Mouse (Mus musculus) mature B cell (primary cell): ENCODE measurements around the gene Gstk1.

ENCODE experiments used
- in situ Hi-C: fragments of 300-500 bp; cut with MboI; formaldehyde crosslinking; loops from 2 replicates; pipeline ENCODE4 v1.14.3; 2019

The Gstk1 gene

GRCm38 (mm10) chr6:42265391-42266330, 19.9 kb downstream of the Gstk1 start:
- in situ Hi-C loops = no loop called here

DNA sequence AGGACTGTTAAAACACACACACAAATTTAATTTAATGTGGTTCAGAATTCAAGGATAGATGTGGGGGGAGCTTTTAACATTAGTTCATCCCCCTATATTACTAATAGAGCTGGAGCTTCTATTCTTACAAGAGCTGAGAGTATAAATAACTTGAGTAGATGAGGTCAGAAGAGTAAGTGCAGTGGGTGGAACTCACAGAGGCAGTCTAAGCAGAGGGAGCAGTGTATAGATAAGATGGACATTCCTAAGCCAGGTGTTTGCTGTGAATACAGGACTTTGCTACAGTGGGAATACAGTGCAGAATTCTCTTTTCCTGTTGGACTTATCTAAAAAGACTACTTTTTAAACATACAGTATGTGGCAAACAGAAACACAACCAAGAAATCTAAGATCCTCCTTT, 25.1 kb downstream of the Gstk1 start:
- in situ Hi-C loops = no loop called here

GRCm38 (mm10) chr6:42276151-42276550, 30.4 kb downstream of the Gstk1 start:
- in situ Hi-C loops = no loop called here

DNA sequence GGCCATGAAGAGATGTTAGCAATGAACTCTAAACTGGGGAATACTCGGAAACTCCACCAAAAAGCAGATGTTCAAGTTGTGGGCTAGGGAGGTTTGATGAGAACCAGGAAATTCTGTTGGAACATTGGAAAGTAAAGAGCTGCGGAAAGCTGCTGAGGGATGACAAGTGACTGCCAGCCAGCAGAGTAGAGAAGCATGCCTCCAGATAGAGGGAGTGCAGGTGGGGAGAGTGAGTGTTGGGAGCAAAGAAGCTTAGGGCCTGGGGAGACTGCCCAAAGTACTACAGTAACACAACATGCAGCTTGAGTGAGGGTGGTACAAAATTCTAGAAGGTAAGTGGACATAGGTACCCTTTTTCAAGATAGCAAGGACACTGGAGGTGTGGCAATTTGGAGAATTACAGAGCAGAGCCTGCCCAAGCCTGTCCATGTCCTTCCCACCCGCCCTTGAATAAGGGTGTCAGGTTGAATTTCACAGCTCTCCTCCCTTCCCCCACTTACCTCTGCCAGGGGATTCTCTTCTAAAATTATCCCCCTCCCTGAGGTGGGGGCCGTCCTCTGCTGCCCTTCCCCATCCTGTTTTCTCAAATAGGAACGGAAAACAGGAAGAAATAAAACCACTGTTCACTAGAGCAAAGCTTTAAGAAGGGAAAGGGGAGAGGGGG, 37.3 kb downstream of the Gstk1 start:
- in situ Hi-C loops = no loop called here

GRCm38 (mm10) chr6:42286448-42286847, 40.7 kb downstream of the Gstk1 start, which contains the start of gene Clcn1:
TSS of gene Clcn1 (plus strand) at chr6:42286685.
- in situ Hi-C loops = no loop called here

DNA sequence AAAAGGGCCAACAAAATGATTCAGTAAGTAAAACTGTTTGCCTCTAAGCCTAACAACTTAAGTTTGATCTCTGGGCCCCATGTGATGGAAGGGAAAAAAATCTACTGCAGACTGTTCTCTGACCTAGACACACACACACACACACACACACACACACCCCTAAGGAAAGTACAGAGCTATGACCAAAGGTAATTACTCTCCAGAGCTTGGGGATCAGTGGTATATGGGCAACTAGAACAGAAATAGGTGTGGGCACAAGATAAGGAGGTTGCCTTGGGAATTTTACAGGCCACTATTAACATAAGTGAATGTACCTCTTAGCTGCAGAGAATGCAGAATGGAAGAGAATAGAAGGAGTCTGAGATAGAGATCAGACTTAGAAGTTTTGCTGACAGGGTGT, 41.8 kb downstream of the Gstk1 start:
- in situ Hi-C loops = no loop called here

DNA sequence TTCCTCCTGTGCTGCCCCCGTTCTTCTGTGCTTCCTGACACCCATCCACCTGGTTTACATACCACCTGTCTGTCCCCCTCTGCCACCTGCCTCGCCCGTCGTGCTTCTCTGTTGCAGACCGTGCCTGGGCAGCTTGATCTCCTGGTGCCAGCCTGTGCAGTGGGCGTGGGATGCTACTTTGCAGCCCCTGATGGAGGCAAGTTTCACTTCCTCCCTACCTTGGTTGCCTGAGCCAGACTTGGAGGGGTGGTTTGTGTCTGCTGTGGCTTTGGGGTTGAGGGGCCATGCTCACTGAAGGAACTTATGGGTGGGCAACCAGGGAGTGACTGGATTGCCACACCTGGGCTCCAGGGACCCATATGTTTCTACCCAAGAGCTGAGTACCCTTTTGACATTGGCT, 47.6 kb downstream of the Gstk1 start:
- in situ Hi-C loops = no loop called here

- in situ Hi-C loops = no loop called here
Measured at GRCm38 (mm10) chr6:42295549-42296094, 49.9 kb downstream of the Gstk1 start.

- in situ Hi-C loops = no loop called here
Measured at GRCm38 (mm10) chr6:42299362-42299761, 53.6 kb downstream of the Gstk1 start.
